Mouse (Mus musculus) forebrain, embryonic 16.5 days (tissue): ENCODE data around the gene Tada2b. TPM values are rescaled to one million over a fixed set of nuclear protein-coding genes. Genes with fewer than 3 reads are reported as not detected.
A peak's percentile ranks its signal among the peaks of the same experiment; 100 is the strongest.

ENCODE experiments used
- ATAC-seq: fragments of 200-750 bp; cut with Nextera tagmentation; 2 replicates; pipeline ENCODE4 v1.8.0; 2017; ENCODE audit warnings: mild to moderate bottlenecking, moderate library complexity
- H3K27ac ChIP-seq: fragments of 300-500 bp; sonication (generic); 2 replicates; pipeline ENCODE4 v1.5.1; 2014; ENCODE audit warnings: low read length, control low read depth
- H3K27me3 ChIP-seq: fragments of 300-500 bp; sonication (generic); replicated peaks from 2 replicates; pipeline ENCODE4 v1.6.1; 2014; ENCODE audit warnings: low read length; ENCODE audit not compliant: control insufficient read depth, insufficient read depth
- H3K36me3 ChIP-seq: fragments of 300-500 bp; sonication (generic); 2 replicates; pipeline ENCODE4 v1.6.1; 2014; ENCODE audit not compliant: control insufficient read depth, insufficient read depth
- H3K4me1 ChIP-seq: fragments of 300-500 bp; sonication (generic); replicated peaks from 2 replicates; pipeline ENCODE4 v1.6.1; 2014; ENCODE audit warnings: low read length; ENCODE audit not compliant: control insufficient read depth, insufficient read depth
- H3K4me2 ChIP-seq: fragments of 300-500 bp; sonication (generic); 2 replicates; pipeline ENCODE4 v1.6.1; 2014; ENCODE audit warnings: mild to moderate bottlenecking, low read length, control low read depth
- H3K4me3 ChIP-seq: fragments of 300-500 bp; sonication (generic); replicated peaks from 2 replicates; pipeline ENCODE4 v1.5.1; 2014; ENCODE audit warnings: mild to moderate bottlenecking, low read length, control low read depth
- H3K9ac ChIP-seq: fragments of 300-500 bp; sonication (generic); replicated peaks from 2 replicates; pipeline ENCODE4 v1.6.1; 2014; ENCODE audit warnings: low read depth, low read length, control low read depth
- H3K9me3 ChIP-seq: fragments of 300-500 bp; sonication (generic); 2 replicates; pipeline ENCODE4 v1.6.1; 2016; ENCODE audit warnings: low read length; ENCODE audit not compliant: control insufficient read depth
- WGBS: fragments of 180-500 bp; shearing (Covaris S2); extraction: QIAGEN DNeasy Blood & Tissue Kit; methylation state at CpG from one replicate; pipeline ENCODE4 v1.1.7; 2014; 5-methylcytosine and 5-hydroxymethylcytosine counted together
- polyA plus RNA-seq: library from polyadenylated mRNA; unstranded; fragments of >200 nt; fragmentation: Nextera tagmentation; extraction: Ambion mirVana; gene quantifications from 2 replicates; pipeline ENCODE4 v1.2.1, GENCODE M21; 2015

Tada2b gene
- polyA plus RNA-seq, result 3.0 TPM in 2 replicates

DNA sequence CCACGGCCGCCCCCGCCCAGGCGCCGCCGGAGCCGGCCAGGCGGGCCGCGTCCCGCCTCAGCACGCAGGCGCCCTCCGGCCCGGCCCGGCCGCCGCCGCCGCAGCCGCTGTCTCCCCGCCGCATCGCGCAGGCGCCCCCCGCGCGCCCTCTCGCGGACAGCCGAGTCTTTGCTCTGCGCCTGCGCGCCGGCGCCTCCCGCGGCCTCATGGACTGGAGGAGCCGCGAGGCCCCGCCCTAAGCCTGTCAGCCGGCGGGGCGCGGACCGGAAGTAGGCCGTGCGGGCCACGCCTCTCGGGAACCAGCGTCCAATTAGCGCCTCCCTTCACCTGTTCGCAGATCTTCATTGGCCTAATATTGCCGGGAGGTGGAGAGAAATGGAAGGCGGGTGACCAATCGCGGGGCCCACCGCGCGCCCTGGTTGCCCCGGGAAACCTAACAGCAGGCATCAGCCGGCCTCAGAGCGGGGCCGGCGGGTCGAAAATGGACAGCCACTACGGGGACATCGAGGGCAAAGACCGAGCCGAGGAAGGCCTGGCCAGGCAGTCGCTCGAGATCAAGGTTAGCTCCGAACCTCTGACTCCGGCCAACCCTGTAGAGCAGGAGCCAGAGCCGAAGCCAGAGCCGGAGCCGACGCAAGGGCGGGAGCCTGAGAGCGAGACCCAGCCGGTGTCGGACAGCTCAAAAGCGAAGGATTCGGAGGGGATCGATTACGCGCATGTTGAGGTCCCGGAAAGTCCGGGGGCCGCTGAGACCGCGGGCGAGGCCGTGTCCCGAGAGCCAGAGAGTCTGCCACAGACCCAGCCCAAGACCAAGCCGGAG lies at the start of gene Tada2b, which contains the start of gene Ccdc96:
Gene Tada2b, minus strand, starts transcription at position 115 of the 820 bp plus-strand sequence.
Gene Ccdc96, plus strand, starts transcription at position 418 of the 820 bp plus-strand sequence.
- no peaks in the 10 kb centered on the region for H3K36me3 ChIP-seq
- H3K9ac ChIP-seq, result peak within 1 kb of the TSS; percentile 94
- no peaks in the 10 kb centered on the region for H3K27me3 ChIP-seq
- WGBS, result under 1% methylated on average over 94 of the region's 97 CpGs
- peak within 1 kb of the TSS; percentile 72 for H3K27ac ChIP-seq
- peak within 1 kb of the TSS; percentile 75 for H3K4me2 ChIP-seq
- peaks cover 32% of the 10 kb centered on the region for H3K4me1 ChIP-seq
- peak within 1 kb of the TSS; percentile 98 for H3K4me3 ChIP-seq
- H3K9me3 ChIP-seq, result no peaks in the 10 kb centered on the region
- peak; percentile 99 for ATAC-seq

DNA sequence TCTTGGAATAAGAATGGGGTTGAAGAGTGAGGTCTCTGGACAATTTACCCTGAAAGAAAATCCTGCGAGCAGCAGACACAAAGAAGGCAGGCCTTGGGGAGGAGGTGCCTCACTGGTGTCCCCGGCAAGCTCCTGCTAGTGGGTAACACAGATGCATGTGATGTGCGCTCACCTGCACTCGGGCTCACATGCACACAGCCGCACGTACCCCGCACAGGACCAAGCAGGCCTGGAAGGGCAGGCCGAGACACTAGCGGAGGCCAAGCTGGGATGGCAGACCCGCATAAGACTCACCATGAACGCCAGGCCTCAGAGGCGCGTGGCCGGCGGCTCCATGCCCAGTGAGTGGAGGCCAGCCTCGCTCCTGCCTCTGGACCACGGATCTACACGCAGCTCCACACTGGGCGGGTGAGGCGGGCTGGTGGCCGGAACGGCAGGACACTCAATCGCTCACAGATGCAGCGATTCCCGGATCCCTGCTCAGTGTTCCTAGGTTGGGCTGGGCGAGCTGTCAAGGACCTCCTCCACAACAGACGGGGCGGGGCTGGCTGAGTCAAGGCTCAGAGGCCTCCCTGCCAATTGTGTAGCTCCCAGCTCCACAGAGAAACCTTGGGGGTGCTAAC lies 46.2 kb upstream of the Tada2b start:
- Histone ChIP-seq H3K9ac (peak overlapping the region; percentile 98), H3K4me2 (peak overlapping the region; percentile 81), H3K4me3 (peak overlapping the region; percentile 99), H3K27me3 (no peaks in the 10 kb centered on the region), H3K4me1 (peaks cover 31% of the 10 kb centered on the region), H3K36me3 (no peaks in the 10 kb centered on the region), H3K9me3 (no peaks in the 10 kb centered on the region), H3K27ac (peak overlapping the region; percentile 92)
- ATAC-seq, result peak; percentile 97
- under 1% methylated on average over 28 of the region's 28 CpGs for WGBS

DNA sequence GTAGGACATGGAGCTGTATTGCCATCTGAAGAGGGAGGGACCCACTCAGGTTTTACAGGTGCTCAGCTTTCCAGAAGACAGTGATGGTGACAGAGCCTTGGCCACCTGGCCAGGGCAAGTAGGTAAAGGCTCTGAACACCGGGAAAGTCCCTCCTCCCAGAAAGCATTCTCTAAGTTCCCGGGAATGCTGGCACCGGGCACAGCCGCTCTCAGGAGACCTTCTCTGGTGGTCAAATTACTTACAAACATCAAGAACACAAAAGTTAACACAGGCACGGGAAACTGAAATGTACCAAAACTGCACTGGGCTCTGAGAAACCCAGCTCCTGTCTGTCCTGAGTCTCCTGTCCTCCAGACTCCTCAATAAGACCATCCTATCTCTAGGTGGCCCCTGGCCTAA lies 45.6 kb upstream of the Tada2b start:
- ATAC-seq, result no peak
- Histone ChIP-seq H3K27ac (peak overlapping the region; percentile 92), H3K4me3 (peak overlapping the region; percentile 99), H3K9ac (peak overlapping the region; percentile 98), H3K27me3 (no peaks in the 10 kb centered on the region), H3K9me3 (no peaks in the 10 kb centered on the region), H3K4me1 (peaks cover 31% of the 10 kb centered on the region), H3K4me2 (peak overlapping the region; percentile 81), H3K36me3 (no peaks in the 10 kb centered on the region)
- WGBS, result 6% methylated on average over 5 of the region's 5 CpGs

DNA sequence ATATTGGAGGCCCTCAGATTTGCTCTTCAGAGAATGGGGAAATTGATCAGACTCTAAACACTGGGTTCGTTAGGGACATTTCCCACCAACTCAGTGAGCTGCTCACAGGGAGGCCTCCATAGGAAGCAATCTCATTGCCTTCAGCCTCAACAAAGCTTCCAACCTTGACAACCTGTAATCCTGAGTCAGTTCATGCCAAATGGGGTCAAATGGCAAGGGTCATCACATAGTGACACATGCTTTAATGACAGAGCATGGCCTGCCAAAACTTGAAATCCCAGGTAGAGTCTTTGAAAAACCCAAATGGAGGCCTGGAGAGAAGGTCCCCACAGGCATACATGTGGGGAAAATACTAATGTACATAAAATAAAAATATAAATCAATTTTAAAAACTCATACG lies 42.8 kb upstream of the Tada2b start:
- ATAC-seq, result no peak
- H3K9ac ChIP-seq, result no peak overlapping the region
- H3K4me3 ChIP-seq, result no peak overlapping the region
- H3K4me1 ChIP-seq, result peaks cover 31% of the 10 kb centered on the region
- H3K27ac ChIP-seq, result no peak overlapping the region
- no peaks in the 10 kb centered on the region for H3K27me3 ChIP-seq
- 77% methylated on average over 2 of the region's 2 CpGs for WGBS
- H3K4me2 ChIP-seq, result no peak overlapping the region
- no peaks in the 10 kb centered on the region for H3K9me3 ChIP-seq
- peaks cover 10% of the 10 kb centered on the region for H3K36me3 ChIP-seq

DNA sequence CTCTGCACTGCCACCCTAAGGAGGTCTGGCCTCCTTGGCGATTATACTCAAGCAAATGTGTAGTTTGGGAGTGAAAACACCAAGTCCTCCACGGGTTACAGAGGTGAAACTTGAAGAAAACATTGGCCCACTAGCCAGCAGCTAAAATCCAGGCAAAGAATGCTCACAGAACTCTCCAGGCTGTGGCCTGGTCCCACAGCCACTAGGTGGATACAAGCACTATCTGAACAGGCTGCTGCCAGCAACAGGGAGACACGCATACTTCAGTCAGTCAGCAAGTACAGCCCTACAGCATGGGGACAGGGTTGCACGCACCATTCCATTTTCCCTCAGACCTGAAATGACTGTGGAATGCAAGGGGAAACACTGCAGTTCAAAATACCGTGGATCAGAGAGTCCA lies 42.2 kb upstream of the Tada2b start:
- H3K9ac ChIP-seq, result no peak overlapping the region
- H3K27me3 ChIP-seq, result no peaks in the 10 kb centered on the region
- no peak overlapping the region for H3K27ac ChIP-seq
- peaks cover 13% of the 10 kb centered on the region for H3K36me3 ChIP-seq
- no peaks in the 10 kb centered on the region for H3K9me3 ChIP-seq
- H3K4me1 ChIP-seq, result peaks cover 31% of the 10 kb centered on the region
- no peak overlapping the region for H3K4me3 ChIP-seq
- no peak overlapping the region for H3K4me2 ChIP-seq
- no peak for ATAC-seq
- 80% methylated on average over 5 of the region's 5 CpGs for WGBS

DNA sequence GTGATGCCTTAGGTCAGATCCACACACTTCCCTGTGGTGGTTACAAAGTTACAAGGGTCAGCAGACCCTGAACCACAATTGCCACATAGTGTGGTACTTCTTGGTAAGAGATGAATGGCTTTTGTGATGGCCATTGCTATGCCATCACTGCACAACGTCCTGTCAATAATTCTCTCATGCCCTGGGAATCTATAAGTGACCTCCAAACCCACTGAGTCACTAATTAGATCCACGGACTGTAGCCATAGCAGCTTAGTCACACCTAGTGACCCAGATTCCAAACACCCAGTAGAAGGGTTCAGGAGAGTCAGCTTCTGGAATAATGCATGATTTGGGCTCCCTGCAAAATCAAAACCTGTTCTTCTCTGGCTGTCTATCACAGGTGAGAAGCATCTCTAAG lies 41.1 kb upstream of the Tada2b start:
- ATAC-seq, result no peak
- no peak overlapping the region for H3K4me3 ChIP-seq
- H3K4me1 ChIP-seq, result peaks cover 27% of the 10 kb centered on the region
- peaks cover 22% of the 10 kb centered on the region for H3K36me3 ChIP-seq
- no peak overlapping the region for H3K27ac ChIP-seq
- H3K9me3 ChIP-seq, result no peaks in the 10 kb centered on the region
- H3K9ac ChIP-seq, result no peak overlapping the region
- H3K4me2 ChIP-seq, result no peak overlapping the region
- H3K27me3 ChIP-seq, result no peaks in the 10 kb centered on the region
- 72% methylated on average over 2 of the region's 2 CpGs for whole genome bisulfite sequencing

DNA sequence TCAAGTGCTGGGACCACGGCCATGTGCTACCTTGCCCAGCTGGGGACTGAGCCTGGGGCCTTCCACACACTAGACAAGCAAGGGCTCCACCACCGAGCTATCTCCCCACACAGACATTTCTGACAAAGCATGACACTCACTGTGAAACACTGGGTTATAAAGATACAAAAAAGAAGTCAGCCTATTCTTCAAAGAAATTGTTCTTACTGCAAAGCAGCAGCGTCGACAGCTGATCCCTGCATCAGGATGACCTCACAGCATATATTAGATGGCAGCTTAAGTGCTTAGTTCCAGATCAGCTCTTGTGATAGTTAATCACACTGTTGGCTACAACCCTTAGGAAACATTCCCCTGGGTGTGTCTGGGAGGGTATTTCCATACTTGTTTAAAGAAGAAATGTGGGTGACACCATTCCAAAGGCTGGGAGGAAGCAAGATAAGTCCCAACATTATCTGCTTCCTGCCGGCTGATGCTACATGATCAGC lies 39.2 kb upstream of the Tada2b start:
- peaks cover 14% of the 10 kb centered on the region for H3K4me1 ChIP-seq
- no peak for ATAC-seq
- H3K27me3 ChIP-seq, result no peaks in the 10 kb centered on the region
- H3K9ac ChIP-seq, result no peak overlapping the region
- H3K4me2 ChIP-seq, result no peak overlapping the region
- H3K4me3 ChIP-seq, result no peak overlapping the region
- H3K9me3 ChIP-seq, result no peaks in the 10 kb centered on the region
- peaks cover 30% of the 10 kb centered on the region for H3K36me3 ChIP-seq
- no peak overlapping the region for H3K27ac ChIP-seq
- WGBS, result 85% methylated on average over 5 of the region's 5 CpGs

DNA sequence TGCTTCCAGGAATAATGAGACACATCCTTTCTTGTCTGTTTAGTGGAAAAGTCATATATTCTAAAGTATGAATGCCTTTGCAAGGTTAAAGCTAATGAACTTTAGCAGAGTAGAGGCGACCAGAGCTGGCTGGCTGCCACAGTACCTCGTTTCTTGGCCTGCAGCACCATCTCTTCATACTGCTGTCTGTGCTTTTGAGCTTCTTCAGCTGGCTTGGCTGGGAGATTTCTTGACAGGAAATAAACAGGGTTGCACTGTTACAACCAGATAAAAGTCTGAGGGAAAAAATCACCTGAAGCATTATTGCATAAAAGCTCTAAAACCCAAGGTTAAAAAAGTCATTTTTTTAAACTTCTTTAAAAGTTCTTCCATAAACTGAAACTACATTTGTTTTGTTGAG lies 38.7 kb upstream of the Tada2b start:
- WGBS, result 65% methylated on average over 2 of the region's 2 CpGs
- no peak overlapping the region for H3K9ac ChIP-seq
- H3K27ac ChIP-seq, result no peak overlapping the region
- peaks cover 9% of the 10 kb centered on the region for H3K4me1 ChIP-seq
- no peak overlapping the region for H3K4me2 ChIP-seq
- H3K9me3 ChIP-seq, result no peaks in the 10 kb centered on the region
- no peak overlapping the region for H3K4me3 ChIP-seq
- no peaks in the 10 kb centered on the region for H3K27me3 ChIP-seq
- ATAC-seq, result no peak
- H3K36me3 ChIP-seq, result peaks cover 34% of the 10 kb centered on the region

DNA sequence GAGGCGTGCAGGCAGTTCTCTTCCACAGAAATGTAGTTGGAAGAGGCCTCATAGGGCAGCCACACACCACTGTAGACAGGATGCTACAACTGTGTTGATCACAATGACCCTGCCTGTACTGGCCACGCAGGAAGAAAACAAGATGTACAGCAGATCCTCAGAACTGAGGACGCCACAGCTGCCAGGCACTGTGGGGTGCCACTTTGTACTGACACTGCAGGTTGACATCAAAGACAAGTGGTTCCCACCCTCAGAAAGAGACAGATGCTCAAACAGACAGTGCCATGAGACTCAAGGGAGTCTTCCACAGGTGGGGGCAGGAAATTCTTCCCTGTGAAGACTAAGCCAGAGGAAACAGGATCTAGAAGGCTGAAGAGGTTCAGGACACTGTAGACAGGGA lies 35.7 kb upstream of the Tada2b start:
- WGBS, result 77% methylated on average over 3 of the region's 3 CpGs
- Histone ChIP-seq H3K9ac (no peak overlapping the region), H3K36me3 (peaks cover 37% of the 10 kb centered on the region), H3K4me3 (no peak overlapping the region), H3K4me2 (no peak overlapping the region), H3K4me1 (no peaks in the 10 kb centered on the region), H3K27me3 (no peaks in the 10 kb centered on the region), H3K27ac (no peak overlapping the region), H3K9me3 (no peaks in the 10 kb centered on the region)
- ATAC-seq, result no peak
